Mouse (Mus musculus): Measurements from ENCODE around the gene Fuca2. TPM values are rescaled to one million over a fixed set of nuclear protein-coding genes. Genes with fewer than 3 reads are reported as not detected.
A peak's percentile ranks its signal among the peaks of the same experiment; 100 is the strongest.
"Not testable (repeated sequence)": the region's sequence is repeated elsewhere in the genome, so short reads cannot be mapped to it uniquely, and the experiment has no call there.

Gene Fuca2
- 100 to 1,000 TPM; 243 to 271 TPM for total RNA-seq (2021)

DNA sequence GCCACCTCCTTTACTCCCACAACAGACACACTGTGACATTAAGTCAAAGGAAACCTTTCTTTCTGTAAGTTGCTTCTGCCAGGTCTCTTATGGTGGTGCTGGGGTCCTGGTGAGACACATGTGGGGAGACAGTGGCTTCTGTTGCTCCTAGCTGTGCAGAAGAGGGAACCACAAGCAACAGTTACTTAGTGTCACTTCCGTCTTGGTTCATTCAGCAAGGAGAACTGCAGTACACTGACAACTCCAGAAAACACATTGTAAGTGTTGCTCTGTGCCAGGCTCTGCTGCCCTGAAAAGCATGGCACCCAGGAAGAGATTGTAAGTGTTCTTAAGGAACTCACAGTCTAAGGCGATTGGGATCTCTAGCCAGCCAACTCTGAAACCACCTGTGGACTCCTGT lies at the start of gene Fuca2:
TSS of gene Fuca2 (plus strand) at position 210 of the 400 bp plus-strand sequence.
- intact Hi-C loops (cut with DNase I) = no loop called here
- no peak for DNase-seq

DNA sequence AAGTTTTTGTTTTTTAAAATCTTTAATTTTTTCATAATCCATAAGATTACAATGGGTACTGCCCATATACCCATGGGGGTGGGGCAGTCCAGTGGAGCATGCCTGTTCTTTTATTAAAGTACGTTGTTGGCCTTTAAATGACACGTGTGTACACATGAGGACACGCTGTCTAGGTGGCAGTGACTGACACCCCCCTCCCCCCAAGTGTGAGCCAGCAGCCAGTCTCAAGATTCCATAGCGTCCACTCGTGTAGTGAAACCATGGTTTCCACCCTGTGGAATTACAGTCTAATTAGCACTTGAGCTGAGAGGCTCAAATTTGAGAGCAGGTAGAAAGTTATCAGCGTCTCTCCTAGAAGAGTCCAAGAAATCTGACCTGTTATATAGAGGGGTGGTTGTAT lies 47.7 kb upstream of the Fuca2 start:
- DNase-seq = no peak
- intact Hi-C loops (cut with DNase I) = loop anchor here (1.0 kb wide), 1 partner anchor 14 kb away; no protein-coding TSS in a partner anchor

DNA sequence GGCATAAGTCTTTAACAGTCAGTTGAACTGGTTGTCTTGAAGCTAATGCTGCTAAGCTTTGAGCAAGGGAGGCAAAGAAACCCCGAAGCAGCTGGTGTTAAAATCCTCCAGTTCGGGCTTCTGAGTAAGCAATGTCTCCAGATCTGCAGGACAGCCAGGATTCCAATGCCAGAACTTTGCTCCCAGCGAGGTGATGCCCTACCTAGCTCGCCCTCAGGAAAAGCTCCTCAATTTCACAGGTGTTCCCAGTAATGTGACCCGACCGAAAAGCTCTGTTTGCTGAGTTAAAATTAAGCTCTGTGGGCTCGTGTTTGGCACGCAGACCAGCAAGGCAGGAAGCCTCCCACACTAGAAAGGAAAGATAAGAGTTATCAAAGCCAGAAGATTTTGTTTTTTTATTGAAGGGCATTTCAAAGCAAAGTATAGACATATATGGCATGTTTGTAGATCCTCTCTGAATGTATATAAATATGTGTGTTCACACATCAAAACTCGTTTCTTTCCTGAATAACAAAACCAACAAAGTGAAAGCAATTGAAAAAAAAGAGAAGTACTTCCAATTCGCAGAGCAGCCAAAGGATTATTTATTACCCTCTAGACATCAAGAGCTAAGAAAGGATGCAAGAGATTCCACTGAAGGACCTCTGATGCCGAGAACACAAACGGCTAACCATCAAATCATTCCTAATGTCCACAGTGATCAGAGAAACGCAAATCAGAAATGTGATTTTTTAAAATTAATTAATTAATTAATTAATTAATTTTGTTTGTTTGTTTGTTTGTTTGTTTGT lies 45.9 kb upstream of the Fuca2 start:
- intact Hi-C loops (cut with DNase I) = no loop called here
- no peak for DNase-seq

DNA sequence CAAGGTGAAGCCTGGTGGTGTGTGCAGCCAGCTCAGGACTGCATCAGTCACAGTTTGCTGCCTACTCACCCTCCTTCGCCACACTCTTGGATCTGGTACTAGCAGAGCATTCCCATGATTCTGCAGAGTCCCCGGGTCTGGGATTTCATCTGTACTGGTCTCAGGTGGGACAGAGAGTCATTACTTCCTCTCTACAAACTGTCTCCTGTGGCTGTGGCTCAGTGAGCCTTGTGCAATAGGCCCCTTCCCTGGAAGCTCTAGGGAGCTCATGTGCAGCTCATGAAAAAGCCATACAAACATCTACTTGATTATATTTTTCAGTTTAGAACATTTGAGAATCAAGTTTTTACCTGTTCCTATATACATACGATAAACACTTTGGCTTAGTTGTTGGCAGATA lies 35.0 kb upstream of the Fuca2 start:
- DNase-seq; intact Hi-C loops (cut with DNase I): not testable (repeated sequence)

DNA sequence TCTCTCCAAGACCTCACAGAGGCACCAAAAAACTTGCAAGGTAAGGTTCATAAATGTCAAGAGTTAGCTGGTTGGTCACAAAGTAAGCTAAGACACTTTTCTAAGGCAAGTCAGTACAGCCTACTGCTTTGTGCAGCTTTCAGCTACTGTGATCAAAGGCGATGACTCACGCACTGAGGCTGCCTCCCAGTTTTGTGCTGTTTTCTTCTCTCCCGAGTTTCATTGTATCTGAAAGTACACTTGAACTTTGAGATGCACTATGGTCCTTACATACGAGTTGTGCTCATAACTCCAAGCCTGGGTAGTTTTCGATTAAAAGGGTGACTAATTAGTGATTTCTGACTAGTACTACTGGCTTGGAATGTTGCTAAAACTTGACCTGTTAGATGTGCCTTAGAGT lies 32.4 kb upstream of the Fuca2 start:
- no peak for DNase-seq
- intact Hi-C loops (cut with DNase I) = no loop called here

DNA sequence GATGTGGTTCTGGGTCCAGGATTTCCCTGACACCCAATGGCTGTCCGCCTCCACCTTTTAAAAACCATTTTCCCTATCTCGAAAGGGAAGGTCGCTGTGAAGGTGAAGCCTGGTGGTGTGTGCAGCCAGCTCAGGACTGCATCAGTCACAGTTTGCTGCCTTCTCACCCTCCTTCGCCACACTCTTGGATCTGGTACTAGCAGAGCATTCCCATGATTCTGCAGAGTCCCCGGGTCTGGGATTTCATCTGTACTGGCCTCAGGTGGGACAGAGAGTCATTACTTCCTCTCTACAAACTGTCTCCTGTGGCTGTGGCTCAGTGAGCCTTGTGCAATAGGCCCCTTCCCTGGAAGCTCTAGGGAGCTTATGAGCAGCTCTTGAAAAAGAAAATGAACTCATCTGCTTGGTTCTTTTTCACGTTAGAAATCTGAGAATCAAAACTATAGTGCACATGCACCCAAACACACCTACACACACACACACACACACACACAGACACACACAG lies 31.3 kb upstream of the Fuca2 start:
- intact Hi-C loops (cut with DNase I); DNase-seq: not testable (repeated sequence)

DNA sequence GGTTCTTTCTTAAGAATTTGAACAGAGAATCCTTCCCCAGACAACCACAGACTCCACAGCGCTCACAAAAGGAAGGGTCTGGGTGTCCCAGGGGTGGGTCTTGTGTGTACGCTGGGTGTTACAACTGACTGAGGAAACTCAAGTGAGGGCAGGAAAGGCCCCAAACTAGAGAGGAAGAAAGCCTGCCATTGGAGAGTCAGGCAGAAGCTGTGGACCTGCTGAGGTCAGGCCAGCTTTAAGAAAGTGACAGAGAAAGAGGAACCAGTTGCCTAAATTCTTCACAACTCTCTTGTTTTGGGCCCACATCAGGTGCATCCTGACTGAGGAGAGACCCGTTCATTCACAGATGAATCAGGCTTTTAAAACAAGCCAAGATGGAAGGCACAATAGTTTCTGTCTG lies 29.1 kb upstream of the Fuca2 start:
- intact Hi-C loops (cut with DNase I) = no loop called here
- no peak for DNase-seq

DNA sequence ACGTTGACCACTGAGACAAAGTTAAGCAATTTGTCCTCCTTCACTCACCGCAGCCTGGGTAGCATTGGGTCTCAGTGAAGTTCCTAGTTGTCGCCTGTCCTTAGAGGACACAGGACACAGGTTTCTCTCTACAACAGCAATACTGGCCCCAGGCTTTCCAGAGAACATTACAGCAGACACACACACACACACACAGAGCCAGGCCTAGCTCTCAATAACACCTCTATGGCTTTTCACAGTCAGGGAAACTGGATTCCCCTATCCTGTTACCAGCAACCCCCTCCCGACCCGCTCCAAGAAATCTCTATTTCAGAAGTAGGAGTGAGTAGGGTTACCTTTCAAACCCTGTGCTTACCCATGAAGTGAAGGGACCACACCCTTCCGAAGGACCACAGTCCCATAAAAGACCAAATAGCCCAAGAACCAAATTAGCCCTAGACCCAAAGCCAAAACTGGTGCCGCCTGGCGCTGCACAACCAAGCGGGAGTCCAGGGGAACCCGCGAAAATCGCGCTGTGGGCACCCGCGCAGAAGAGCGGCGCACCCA lies 26.0 kb upstream of the Fuca2 start:
- intact Hi-C loops (cut with DNase I) = no loop called here
- DNase-seq = no peak

DNA sequence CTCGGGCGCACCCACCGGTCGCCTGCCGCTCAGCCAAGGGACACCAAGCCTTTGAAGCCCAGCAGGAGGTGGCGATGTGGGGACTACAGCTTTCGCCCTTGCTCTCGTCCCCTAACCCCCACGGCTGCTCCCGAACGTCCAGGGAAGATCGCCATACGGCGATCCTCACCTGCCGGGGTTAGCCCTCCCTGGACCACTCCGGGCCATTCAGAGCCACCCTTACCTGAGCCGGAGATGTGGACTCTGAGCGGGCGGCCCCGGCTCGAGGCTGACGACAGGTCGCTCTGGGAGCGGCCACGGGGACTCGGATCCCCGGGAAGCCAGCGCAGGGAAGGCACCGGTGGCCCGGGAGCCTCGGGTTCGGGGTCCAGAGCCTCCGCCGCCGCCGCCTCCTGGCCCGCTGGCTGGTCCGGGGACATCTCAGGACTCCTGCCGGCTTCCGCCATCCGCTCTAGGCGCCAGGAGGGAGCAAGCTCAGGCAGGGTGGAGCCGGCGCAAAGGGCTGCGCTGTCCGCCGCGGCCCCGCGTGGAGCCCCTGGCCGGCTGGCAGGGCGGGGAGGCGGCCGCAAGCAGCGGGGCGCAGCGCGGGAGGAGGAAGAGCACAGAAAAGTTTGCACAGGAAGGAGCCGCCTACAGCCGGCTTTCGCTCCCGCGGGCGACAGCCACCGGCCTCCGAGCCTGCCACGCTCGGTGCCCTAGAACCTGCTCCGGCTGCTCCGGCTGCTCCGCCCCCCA lies 25.3 kb upstream of the Fuca2 start, which contains the start of gene Phactr2:
TSS of gene Phactr2 (minus strand) at position 580 of the 735 bp plus-strand sequence.
- intact Hi-C loops (cut with DNase I) = no loop called here
- peak; percentile 46 to 60 for DNase-seq

DNA sequence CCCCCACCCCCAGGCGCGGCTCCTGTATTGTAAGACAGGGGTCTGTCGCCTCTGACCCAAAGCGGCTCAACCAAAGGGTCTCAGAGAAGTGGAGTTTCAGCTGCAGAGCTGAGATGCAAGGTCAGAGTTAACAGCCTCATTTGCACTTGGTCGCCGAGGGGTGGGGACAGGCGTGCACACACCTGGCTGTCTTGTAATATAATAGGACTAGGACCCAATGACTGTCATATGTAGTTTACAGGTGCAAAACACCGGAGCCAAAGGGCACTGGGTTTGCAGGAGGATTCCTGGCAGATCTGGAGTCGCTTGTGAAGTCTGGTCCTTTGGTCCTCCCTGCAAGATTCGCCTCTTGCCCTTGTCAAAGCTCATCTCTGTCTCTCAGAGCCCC lies 24.8 kb upstream of the Fuca2 start:
- intact Hi-C loops (cut with DNase I) = no loop called here

DNA sequence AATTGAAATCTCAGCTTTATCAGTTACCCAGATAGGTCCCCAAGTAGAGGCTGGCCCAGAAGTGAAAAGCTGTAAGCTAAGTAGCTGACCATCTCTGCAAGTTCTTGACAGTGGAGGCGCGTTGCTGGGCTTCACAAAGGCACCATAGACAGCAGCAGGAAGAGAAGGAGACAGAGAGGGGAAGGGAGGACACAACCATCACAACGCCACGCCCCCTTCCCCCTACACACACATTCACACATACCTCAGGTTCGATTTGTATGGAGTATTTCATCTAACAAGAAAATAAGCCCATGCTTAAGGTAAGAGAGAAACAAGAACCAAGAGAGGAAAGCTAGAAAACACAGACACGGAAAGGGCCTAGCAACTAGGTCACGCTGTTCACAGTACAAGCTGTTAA lies 24.2 kb upstream of the Fuca2 start:
- DNase-seq = no peak
- intact Hi-C loops (cut with DNase I) = no loop called here

More for the DNA sequence above, 24.8 kb upstream of the Fuca2 start:
- DNase-seq = no peak

DNA sequence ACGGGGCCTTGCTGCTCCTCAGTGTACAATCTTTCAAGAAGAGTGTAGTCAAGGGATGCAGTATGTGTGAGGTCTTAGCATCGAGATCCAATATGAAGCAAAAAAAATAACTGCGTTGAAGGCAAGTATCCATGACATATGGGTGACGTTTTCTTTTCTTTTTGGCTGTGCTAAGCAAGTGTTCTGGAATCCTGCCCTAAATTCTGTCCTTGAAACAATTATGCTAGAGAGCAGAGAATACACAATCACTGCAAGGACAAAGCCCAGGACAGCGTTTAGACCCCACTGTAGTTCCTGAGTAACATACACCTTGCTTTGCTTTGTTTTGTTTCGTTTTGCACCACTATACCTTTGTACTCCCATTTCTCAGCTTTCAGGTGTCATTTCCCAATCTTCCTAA lies 20.0 kb upstream of the Fuca2 start:
- no peak for DNase-seq
- intact Hi-C loops (cut with DNase I) = no loop called here

DNA sequence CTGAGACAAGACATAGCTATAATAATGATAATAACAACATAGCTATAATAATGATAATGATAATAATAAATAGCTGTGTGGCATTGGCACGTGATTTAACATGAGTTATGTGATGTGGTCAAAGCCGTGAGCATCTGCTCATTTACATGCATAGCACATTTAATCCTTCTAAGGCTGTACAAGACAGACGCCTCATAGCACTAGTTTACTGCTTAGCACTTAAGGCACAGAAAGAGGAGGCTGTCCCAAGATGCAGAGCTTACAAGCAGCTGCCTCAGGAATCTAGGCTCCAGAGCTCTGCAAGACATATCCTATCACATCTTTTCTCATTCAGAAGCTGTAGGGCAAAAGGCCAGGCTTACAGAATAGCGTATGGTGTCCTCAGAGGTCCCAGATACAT lies 13.4 kb upstream of the Fuca2 start:
- intact Hi-C loops (cut with DNase I) = no loop called here
- no peak for DNase-seq

DNA sequence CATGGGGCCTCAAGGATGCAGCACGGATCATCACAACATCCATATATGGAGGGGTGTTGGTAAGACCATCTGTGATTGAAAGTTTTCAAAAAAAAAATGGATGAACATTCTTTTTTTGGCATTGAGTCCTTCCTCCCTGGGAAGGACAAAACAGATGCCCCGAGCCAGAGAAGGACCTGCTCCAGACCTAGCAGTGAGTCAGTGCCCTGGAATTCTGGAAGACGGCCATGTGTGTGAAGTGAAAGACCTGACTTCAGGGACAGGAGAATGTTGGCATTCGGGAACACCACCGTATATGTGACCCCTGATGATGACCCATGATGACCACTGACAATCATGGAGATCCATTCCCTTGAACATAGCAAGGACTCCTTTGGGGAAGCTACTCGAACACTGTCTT lies 9.7 kb upstream of the Fuca2 start:
- intact Hi-C loops (cut with DNase I) = no loop called here
- no peak for DNase-seq

DNA sequence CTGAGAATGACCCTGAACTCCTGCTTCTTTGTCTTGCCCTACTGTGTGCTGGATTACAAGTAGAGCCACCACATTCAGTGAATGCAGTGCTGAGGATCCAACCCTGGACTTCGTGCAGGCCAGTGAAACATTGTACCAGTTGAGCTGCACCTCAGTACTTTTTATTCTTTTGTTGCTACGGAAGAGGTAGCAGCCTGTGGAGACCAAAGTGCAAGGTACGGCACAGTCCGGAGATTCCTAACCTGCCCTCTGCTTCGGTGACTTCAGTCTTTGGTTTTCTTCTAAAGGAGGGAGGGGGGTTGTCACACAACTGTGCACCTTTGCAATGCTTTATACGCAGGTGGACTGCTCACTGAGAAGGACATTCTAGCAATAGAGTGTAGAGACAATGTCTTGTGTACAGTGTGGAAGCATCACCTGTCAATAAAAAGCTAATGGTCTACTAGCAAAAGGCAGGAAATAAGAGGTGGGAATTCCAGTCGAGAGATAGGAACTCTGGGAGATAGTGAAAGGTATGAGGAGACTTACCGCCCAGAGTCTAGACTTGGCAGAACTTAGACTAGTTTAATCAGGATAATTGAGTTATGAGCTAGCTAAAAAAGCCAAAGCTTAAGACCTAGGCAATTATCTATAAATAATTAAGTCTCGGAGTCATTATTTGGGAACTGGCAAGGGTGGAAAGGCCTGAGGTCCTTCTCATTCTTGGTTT lies 5.2 kb upstream of the Fuca2 start:
- intact Hi-C loops (cut with DNase I) = no loop called here
- no peak for DNase-seq

DNA sequence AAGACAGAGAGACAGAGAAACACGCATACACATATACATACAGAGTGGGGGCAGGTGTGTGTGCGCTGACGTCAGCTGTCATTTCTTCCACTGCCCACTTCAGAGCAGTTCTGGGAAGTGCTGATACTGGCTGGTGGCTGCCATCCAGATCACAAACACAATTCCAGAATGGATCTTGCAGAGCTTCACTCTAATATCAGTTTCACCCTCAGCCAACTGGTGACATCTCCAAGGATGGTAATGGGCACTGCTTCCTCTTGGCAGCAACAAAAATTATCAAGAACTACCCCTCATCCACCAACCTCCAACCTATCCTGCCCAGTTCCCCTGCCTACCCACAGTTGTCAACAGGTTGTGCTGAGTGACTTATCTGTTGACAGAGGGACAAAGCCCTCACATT lies 3.0 kb upstream of the Fuca2 start:
- intact Hi-C loops (cut with DNase I) = no loop called here
- DNase-seq = peak; percentile 34 to 58

DNA sequence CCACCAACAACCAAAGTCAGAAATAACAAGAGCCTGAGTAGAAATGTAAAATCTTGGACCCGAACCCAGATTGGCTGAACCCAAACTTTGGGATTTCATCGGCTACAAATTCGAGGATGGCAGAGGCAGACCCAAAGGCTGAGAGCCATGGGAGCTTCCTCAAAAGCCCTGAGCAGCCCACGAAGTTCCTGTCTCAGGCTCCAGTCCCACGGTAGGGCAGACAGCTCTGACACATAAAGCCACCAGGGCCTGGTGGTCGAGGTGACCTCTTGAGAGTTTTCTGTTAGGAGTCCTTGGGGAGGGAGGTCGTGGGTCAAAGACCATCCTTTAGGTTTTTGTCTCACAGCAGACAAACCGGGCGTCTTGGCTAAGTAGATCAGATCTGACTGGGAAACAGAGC lies 1.1 kb downstream of the Fuca2 start:
- intact Hi-C loops (cut with DNase I) = loop anchor here (5.0 kb wide), 1 partner anchor 63 kb away; no protein-coding TSS in a partner anchor
- peak in 1 of 2 experiments; percentile 27 for DNase-seq

DNA sequence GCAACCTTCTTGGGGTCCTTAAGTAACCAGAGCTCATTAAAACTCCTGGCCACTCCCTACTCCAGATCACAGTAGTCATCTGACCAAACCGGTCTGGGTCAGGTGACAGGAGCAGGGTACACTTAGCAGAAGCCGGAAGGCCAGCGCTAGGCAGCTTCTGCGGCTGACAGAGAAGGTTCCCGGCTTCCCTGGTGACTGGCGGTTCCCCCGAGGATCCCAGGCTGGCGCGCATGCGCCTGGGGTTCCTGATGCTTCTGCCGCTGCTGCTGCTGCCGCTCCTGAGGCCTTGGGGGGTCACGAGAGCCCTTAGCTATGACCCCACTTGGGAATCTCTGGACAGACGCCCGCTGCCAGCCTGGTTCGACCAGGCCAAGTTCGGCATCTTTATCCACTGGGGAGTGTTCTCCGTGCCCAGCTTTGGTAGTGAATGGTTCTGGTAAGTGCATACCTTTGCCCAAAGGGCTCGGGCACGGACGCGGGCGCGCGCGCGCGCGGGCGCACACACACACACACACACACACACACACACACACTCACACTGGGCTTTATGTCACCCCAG lies 1.7 kb downstream of the Fuca2 start:
- DNase-seq = peak; percentile 83 to 86
- intact Hi-C loops (cut with DNase I) = loop anchor here (5.0 kb wide), 1 partner anchor 64 kb away; no protein-coding TSS in a partner anchor

DNA sequence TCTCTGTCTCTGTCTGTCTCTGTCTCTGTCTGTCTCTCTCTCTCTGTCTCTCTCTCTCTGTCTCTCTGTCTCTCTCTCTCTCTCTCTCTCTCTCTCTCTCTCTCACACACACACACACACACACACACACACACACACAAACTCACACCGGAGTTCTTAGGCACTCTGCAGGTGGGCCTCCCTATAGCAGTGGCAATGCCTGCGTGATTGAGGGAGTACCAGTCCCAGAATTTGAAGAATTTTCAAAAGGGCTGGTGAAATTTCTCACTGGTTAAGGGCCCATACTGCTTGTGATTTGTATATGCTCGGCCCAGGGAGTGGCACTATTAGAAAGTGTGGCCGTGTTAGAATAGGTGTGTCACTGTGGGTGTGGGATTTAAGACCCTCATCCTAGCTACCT lies 2.2 kb downstream of the Fuca2 start:
- DNase-seq = not testable (repeated sequence)
- intact Hi-C loops (cut with DNase I) = loop anchor here (5.0 kb wide), 1 partner anchor 64 kb away; no protein-coding TSS in a partner anchor

DNA sequence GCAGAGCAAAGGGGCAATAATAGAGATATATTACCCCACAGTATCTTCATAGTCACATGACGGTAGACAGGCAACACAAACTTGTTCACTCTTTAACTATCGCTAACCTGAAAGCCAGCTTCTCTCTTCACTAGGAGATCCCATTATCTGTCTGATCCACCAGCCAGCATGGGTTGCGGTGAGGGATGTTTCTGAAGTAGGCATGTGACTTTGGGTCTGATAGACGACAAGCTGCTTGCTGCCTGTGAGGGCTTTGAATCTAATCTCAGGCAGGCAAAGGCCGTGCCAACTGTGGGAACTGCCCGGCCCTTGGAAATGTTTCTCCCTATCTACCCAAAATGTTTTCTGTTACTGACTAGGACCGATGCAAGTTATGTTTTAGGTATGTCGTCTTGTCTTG lies 3.0 kb downstream of the Fuca2 start:
- intact Hi-C loops (cut with DNase I) = loop anchor here (5.0 kb wide), 1 partner anchor 65 kb away; no protein-coding TSS in a partner anchor
- peak in 1 of 2 experiments; percentile 12 for DNase-seq

Data from heart, postnatal 36 days (tissue).